Mouse (Mus musculus) cerebellum, adult 11-12 months (tissue): ENCODE data around the gene Ciapin1.
"Not testable (repeated sequence)": the region's sequence is repeated elsewhere in the genome, so short reads cannot be mapped to it uniquely, and the experiment has no call there.

Source experiments
- DNase-seq: peaks from one replicate; pipeline ENCODE4 v3.0.0; 2022

Gene Ciapin1

GRCm38 (mm10) chr8:94854761-94855160 is 16.6 kb upstream of the Ciapin1 start:
- DNase-seq: not testable (repeated sequence)

GRCm38 (mm10) chr8:94850049-94850448 is 11.9 kb upstream of the Ciapin1 start:
- DNase-seq: no peak

- no peak for DNase-seq
Observed at GRCm38 (mm10) chr8:94841183-94841582, 3.0 kb upstream of the Ciapin1 start.

DNA sequence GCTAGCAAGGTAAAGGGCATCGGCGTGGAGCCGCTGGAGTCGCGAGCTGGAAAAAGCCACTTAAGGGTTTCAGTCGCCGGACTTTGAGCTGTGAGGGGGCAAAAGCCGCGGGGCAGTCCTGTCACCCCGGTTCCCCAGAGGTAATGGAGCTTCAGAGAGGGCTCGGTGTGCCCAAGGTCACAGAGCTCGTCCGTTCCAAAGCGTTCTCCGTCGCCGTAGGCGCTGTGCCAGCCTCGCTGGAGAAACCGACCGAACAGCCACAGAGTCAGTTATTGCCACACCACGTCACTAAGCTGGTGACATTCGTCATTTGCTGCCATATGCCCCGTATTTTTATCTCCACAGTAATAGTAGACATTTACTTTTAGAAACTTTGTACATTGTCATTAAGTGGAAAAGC is 442 bp upstream of the Ciapin1 start:
- peak; percentile 84 for DNase-seq

- DNase-seq: no peak
Observed at GRCm38 (mm10) chr8:94836456-94837240, 1.5 kb downstream of the Ciapin1 start.

- not testable (repeated sequence) for DNase-seq
Observed at GRCm38 (mm10) chr8:94835751-94836150, 2.4 kb downstream of the Ciapin1 start.

DNA sequence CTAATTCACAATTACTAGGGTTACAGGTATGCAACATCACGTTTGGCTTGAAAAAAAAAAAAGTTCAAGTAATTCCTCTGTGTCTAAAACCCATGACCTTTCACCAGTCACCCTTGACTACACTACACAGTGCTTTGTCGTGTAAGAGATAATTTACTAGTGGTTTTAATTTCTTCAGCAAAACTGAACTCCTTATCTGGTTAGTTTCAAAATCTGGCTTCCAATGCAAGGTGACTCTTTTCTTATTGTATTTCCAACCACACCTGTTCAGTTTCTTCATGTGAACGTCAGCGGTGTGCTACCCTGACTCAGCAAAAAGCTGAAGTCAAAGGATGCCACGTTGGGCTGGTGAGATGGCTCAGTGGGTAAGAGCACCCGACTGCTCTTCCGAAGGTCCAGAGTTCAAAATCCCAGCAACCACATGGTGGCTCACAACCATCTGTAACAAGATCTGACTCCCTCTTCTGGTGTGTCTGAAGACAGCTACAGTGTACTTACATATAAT is 4.2 kb downstream of the Ciapin1 start:
- DNase-seq: not testable (repeated sequence)

DNA sequence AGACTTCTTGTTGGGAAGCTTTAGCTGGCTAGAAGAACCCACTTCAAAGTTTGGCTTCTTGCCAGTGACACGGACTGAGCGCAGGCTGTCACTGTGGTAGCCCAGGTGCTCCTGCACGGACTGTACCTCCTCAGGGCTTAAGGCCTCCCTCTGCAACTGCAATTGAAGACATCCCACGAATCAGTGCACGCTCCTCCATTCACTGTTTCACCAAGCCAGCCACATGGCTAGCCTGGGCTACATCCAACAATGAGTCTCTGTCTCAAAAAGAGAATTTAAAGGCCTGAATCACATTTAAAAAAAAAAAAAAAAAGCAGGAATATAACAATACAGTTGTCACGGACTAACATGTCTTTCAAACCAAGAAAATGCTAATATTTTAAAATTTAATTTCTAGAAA is 9.9 kb downstream of the Ciapin1 start:
- DNase-seq: no peak

DNA sequence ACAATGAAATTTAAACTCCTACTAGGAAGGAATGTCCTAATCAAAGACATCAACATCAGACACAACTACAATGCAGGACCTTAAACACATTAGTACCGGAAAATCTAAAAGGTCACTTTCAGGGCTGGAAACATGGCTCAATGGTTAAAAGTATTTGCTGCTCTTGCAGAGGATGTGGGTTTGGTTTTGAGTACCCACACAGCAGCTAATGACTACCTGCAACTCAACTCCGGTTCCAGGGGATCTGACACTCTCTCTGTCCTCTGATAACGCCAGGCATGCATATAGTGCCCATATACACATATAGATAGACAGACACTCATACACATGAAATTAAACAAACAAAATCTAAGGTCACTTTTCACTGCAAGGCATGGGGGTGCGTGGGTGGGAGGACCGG is 11.9 kb downstream of the Ciapin1 start:
- no peak for DNase-seq

- no peak for DNase-seq
Observed at GRCm38 (mm10) chr8:94825170-94825569, 13.0 kb downstream of the Ciapin1 start.

DNA sequence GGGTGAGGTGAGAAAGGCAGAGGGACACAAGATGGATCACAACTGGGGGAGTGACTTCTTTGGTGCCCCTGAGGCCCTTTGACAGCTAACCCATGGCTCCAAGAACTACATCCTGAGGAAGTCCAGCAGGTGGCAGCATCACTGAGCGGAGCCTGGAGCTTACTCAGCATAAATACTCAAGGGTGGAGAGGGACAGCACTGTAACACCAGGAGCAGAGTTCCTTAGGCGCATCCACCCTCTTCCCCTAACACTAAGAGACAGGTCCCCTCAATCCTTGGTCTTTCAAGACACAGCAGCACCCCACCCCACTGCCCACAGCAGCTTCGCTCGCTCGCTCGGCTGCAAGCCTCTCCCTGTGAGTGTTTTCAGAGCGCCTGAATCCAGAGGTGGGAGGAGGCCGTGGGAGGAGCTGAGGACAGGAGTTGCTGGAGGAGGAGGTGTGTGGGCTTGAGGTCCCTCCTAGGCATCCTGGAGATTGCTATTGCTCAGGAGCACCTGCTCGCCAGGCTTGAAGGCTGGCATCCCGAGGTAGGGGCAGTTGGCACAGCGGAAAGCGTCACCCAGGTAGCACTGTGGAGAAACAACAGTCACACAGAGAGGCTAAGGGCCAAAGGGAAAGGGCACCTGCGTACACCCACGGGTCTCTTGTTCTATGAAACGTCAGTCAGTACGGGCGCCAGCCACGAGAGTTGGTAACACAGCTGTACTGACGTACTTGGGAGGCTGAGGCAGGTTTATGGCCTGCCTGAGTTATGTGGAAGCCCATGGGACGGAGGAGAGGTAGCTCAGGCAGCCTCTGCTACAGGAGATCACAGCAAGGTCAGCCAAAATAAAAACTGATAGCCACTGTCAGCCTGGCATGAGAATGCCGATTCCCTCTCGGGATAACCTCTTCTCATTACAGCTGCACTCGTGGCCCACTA is 15.3 kb downstream of the Ciapin1 start:
- DNase-seq: no peak

DNA sequence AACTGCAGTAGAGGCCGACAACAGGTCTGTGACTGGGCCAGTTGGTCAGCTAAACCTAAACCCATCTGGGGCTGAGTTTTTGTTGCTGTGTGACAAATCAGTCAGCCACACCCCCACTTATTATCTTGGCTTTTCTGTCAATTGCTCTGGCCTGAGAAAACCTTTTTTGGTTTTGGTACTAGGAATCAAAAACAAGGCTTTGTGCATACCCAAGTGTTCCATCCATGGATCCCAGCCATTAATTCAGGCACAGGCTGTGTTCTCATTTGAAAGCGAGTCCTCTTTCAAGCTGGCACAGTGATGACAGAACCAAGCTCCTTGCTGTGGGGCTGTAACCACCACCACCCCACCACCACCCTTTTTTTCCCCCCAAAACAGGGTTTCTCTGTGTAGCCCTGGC is 16.8 kb downstream of the Ciapin1 start:
- DNase-seq: no peak

GRCm38 (mm10) chr8:94820553-94820952 is 17.6 kb downstream of the Ciapin1 start:
- no peak for DNase-seq

DNA sequence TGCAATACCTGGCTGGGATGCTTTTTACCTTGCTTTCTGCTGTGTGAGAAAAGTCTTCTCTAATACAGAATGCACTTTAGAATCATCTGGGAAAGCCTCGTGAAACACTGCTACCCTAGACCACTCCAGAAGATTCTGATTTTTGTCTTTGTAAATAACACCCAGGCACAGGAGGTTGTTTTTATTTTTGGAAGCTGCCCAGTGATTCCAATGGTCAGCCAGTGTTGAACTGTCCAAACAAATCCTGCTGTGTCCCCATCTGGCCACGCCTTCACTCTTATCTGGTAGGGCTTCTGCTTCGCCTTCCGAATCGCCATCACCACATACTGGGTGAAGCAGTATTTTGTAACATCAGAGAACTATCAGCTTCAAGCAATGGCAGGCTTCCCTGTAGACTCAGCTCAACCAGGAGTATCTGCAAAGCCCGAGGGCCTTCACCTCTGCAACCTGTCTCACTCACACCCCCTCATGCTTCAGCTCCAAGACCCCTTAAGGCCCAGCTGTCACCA is 18.4 kb downstream of the Ciapin1 start:
- DNase-seq: no peak

- no peak for DNase-seq
Observed at GRCm38 (mm10) chr8:94817933-94818332, 20.2 kb downstream of the Ciapin1 start.

DNA sequence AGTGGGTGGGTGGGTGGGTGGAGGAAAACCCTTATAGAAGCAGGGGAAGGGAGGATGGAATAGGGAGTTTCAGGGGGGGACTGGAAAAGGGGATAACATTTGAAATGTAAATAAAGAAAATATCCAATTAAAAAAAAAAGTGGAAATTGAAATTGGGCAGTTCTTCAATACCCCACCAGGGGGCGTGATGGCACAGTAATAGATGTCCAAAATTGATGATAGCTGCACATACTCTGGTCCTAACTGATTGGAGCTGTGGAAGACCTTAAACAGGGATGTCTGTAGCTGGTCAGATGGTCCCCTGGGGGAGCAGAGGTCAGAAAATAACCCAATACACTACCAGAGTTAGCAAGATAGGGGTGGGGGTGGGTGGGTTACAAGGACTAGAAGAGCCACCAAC is 23.6 kb downstream of the Ciapin1 start:
- DNase-seq: no peak

- peak; percentile 80 for DNase-seq
Observed at GRCm38 (mm10) chr8:94812645-94813098, 25.5 kb downstream of the Ciapin1 start.

GRCm38 (mm10) chr8:94811654-94812053 is 26.5 kb downstream of the Ciapin1 start:
- DNase-seq: no peak

GRCm38 (mm10) chr8:94810855-94811254 is 27.3 kb downstream of the Ciapin1 start:
- no peak for DNase-seq

GRCm38 (mm10) chr8:94810153-94810552 is 28.0 kb downstream of the Ciapin1 start, which contains the start of gene Ccl17:
Gene Ccl17 (plus strand): TSS chr8:94810453.
- no peak for DNase-seq

- DNase-seq: no peak
Observed at GRCm38 (mm10) chr8:94808372-94808771, 29.8 kb downstream of the Ciapin1 start.

- DNase-seq: no peak
Observed at GRCm38 (mm10) chr8:94807506-94807905, 30.7 kb downstream of the Ciapin1 start.

DNA sequence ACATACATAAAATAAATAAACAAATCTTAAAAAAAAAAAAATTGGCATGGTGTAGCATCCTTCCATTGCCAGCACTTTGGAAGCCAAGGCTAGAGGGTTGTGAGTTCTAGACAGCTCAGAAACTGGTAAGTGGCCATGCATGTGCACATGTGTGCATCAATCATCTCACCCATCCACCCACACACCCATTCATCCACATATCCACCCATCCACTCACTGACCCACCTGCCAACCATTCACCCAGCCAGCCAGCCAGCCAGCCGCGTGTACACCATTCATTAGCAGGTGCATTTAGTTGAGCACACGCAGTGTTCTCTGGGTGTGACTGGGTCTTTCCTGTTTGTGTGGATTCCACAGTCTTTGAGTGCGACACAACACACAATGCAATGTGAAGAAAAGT is 32.3 kb downstream of the Ciapin1 start:
- DNase-seq: no peak
